In the genomic region with DNA sequence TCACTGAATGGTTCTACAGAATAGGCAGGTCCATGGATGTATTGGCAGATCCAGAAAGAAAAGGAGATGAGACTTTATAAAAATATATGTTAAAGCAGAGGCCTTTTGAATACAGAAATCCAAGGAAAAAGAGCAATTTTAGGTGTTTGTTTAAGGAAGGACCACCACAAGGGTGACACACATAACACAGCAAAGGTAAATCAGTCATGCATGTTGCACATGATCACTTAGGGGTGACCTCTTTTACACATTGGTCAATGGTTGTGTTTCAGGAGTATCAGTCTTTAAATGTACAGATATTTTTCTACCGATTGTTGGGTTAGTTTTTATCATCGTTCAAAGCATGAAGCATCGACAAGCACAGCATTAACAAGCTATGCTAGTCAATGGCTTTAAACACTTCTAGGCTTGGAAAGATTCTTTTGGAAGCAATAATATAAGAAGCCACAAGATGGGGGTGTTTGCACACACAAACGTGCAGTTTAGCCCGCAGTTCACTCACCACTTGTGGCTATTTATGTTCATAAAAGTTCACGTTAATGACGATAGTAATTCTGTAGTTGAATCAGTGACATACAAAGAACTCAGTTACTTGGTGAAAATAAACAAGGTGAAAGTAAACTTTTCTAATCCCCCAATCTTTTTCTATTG, we compare ENCODE assay signal across 10 mouse cellular contexts. TPM values are rescaled to one million over a fixed set of nuclear protein-coding genes. Genes with fewer than 3 reads are reported as not detected.
DNase-seq lines count a peak whose midpoint lies in the region; ATAC-seq and TF ChIP-seq lines count a peak whose summit lies in the region.
"Had no signal": no experiment of that assay in that cellular context is flagged by ENCODE, and none has a peak within 500 bp of the region (broad histone marks: within the 10 kb centered on the region; RNA-seq: fewer than 3 reads in every experiment).

No protein-coding gene starts in this region.

- no peaks in the 10 kb centered on the region for H3K36me3 ChIP-seq in kidney, embryonic 15.5 days
- H3K36me3 ChIP-seq in embryonic facial prominence, embryonic 10.5 days (replicated peaks) = no peaks in the 10 kb centered on the region
- no peaks in the 10 kb centered on the region for H3K36me3 ChIP-seq in limb, embryonic 14.5 days (ENCODE audit: control insufficient read depth, insufficient read depth, low read length)
- H3K36me3 ChIP-seq: limb, embryonic 15.5 days had no signal

- peak; percentile 2 for DNase-seq in kidney, postnatal 14 days
- DNase-seq in Muller cell, postnatal 12 days (ENCODE audit: inconsistent ontology term) = peak; percentile 36
- peak; percentile 9 for DNase-seq in embryonic facial prominence, embryonic 10.5 days (ENCODE audit: low spot score)
- peak; percentile 30 for DNase-seq in limb, embryonic 14.5 days (ENCODE audit: low spot score)
- no peak for DNase-seq in ovary, postnatal 10 days (ENCODE audit: low spot score)
- DNase-seq: gastrocnemius, postnatal 36 days had no signal

- TF ChIP-seq POLR2A in limb, embryonic 14.5 days (IDR thresholded peaks at IDR 0.05; ENCODE audit: borderline replicate concordance, extremely low read depth, insufficient read depth, insufficient read length) = no peak

- H3K9ac ChIP-seq in kidney, embryonic 15.5 days = no peak overlapping the region
- no peak overlapping the region for H3K9ac ChIP-seq in limb, embryonic 14.5 days (ENCODE audit: low read depth, low read length, severe bottlenecking)
- H3K9ac ChIP-seq: limb, embryonic 15.5 days had no signal

- H3K4me2 ChIP-seq in kidney, embryonic 15.5 days = no peak overlapping the region
- H3K4me2 ChIP-seq in limb, embryonic 14.5 days (replicated peaks; ENCODE audit: low read depth, low read length, severe bottlenecking) = no peak overlapping the region
- H3K4me2 ChIP-seq: limb, embryonic 15.5 days had no signal

- no peaks in the 10 kb centered on the region for H3K4me1 ChIP-seq in kidney, embryonic 15.5 days
- H3K4me1 ChIP-seq in embryonic facial prominence, embryonic 10.5 days = peaks cover 3% of the 10 kb centered on the region; the same call in 1 of the 2 replicates
- no peaks in the 10 kb centered on the region for H3K4me1 ChIP-seq in limb, embryonic 14.5 days (ENCODE audit: control insufficient read depth, insufficient read depth, low read length)
- H3K4me1 ChIP-seq: limb, embryonic 15.5 days had no signal

- H3K27ac ChIP-seq in kidney, embryonic 15.5 days = no peak overlapping the region
- no peak overlapping the region for H3K27ac ChIP-seq in embryonic facial prominence, embryonic 10.5 days (replicated peaks)
- H3K27ac ChIP-seq in limb, embryonic 14.5 days (replicated peaks; ENCODE audit: low read depth, low read length) = no peak overlapping the region
- H3K27ac ChIP-seq: limb, embryonic 15.5 days had no signal

- H3K27me3 ChIP-seq in kidney, embryonic 15.5 days = no peaks in the 10 kb centered on the region
- no peaks in the 10 kb centered on the region for H3K27me3 ChIP-seq in embryonic facial prominence, embryonic 10.5 days (replicated peaks; ENCODE audit: low read depth, poor library complexity, severe bottlenecking)
- H3K27me3 ChIP-seq in limb, embryonic 14.5 days (ENCODE audit: control insufficient read depth, insufficient read depth, low read length) = no peaks in the 10 kb centered on the region
- H3K27me3 ChIP-seq: limb, embryonic 15.5 days had no signal

- WGBS in kidney, embryonic 15.5 days = 36% methylated on average over 7 of the region's 7 CpGs
- 44% methylated on average over 7 of the region's 7 CpGs for WGBS in embryonic facial prominence, embryonic 10.5 days
- 39% methylated on average over 7 of the region's 7 CpGs for WGBS in limb, embryonic 14.5 days

- H3K4me3 ChIP-seq in kidney, embryonic 15.5 days (replicated peaks) = no peak overlapping the region
- H3K4me3 ChIP-seq in embryonic facial prominence, embryonic 10.5 days = no peak overlapping the region
- H3K4me3 ChIP-seq in limb, embryonic 14.5 days (replicated peaks; ENCODE audit: low read length) = no peak overlapping the region
- H3K4me3 ChIP-seq: limb, embryonic 15.5 days had no signal

- no peaks in the 10 kb centered on the region for H3K9me3 ChIP-seq in kidney, embryonic 15.5 days (replicated peaks)
- no peaks in the 10 kb centered on the region for H3K9me3 ChIP-seq in embryonic facial prominence, embryonic 10.5 days
- H3K9me3 ChIP-seq in limb, embryonic 14.5 days (ENCODE audit: control insufficient read depth, low read length) = no peaks in the 10 kb centered on the region
- H3K9me3 ChIP-seq: limb, embryonic 15.5 days had no signal

- no peak for ATAC-seq in kidney, embryonic 15.5 days (replicated peaks; ENCODE audit: low FRiP score)
- no peak for ATAC-seq in limb, embryonic 14.5 days (ENCODE audit: low FRiP score, low read depth)
- no peak for ATAC-seq in granulocyte monocyte progenitor cell, adult 5-6 weeks (replicated peaks; ENCODE audit: poor library complexity, severe bottlenecking)
- no peak for ATAC-seq in inflammation-experienced regulatory T-cells, adult 6 months

RNA-seq across cellular contexts. Expression of a gene that starts 38.4 kb away (rescaled TPM):
- polyA plus RNA-seq in kidney, embryonic 15.5 days (2015; fragmentation: Nextera tagmentation; extraction: Ambion mirVana) = not detected in 2 replicates
- not detected in 2 replicates for polyA plus RNA-seq in embryonic facial prominence, embryonic 10.5 days (2016; fragmentation: Nextera tagmentation; extraction: Ambion mirVana)
- 0.35 and 1.2 TPM in 2 replicates for polyA plus RNA-seq in limb, embryonic 14.5 days (2012; rRNA removed)
- polyA plus RNA-seq in limb, embryonic 14.5 days (2014; fragmentation: Nextera tagmentation; extraction: Ambion mirVana) = not detected in 2 replicates
- total RNA-seq in granulocyte monocyte progenitor cell, adult 5-6 weeks (2014; fragmentation: Nextera tagmentation) = not detected in 2 replicates
- total RNA-seq in granulocyte monocyte progenitor cell, adult 5-6 weeks (2017) = not detected in 2 replicates
- not detected for polyA plus RNA-seq in inflammation-experienced regulatory T-cells, adult 6 months (2017; shearing (Covaris generic))
- total RNA-seq: gastrocnemius, postnatal 36 days had no signal
- polyA plus RNA-seq: limb, embryonic 15.5 days had no signal

RNA-seq across cellular contexts. Expression of a gene that starts 46.6 kb away (rescaled TPM):
- polyA plus RNA-seq in kidney, embryonic 15.5 days (2015; fragmentation: Nextera tagmentation; extraction: Ambion mirVana) = not detected in 2 replicates
- polyA plus RNA-seq in embryonic facial prominence, embryonic 10.5 days (2016; fragmentation: Nextera tagmentation; extraction: Ambion mirVana) = not detected in 2 replicates
- polyA plus RNA-seq in limb, embryonic 14.5 days (2012; rRNA removed) = not detected in 2 replicates
- not detected in 2 replicates for polyA plus RNA-seq in limb, embryonic 14.5 days (2014; fragmentation: Nextera tagmentation; extraction: Ambion mirVana)
- not detected in 2 replicates for total RNA-seq in granulocyte monocyte progenitor cell, adult 5-6 weeks (2014; fragmentation: Nextera tagmentation)
- total RNA-seq in granulocyte monocyte progenitor cell, adult 5-6 weeks (2017) = not detected in 2 replicates
- not detected for polyA plus RNA-seq in inflammation-experienced regulatory T-cells, adult 6 months (2017; shearing (Covaris generic))
- total RNA-seq: gastrocnemius, postnatal 36 days had no signal
- polyA plus RNA-seq: limb, embryonic 15.5 days had no signal

RNA-seq across cellular contexts. Expression of a gene that starts 48.5 kb away (rescaled TPM):
- polyA plus RNA-seq in kidney, embryonic 15.5 days (2015; fragmentation: Nextera tagmentation; extraction: Ambion mirVana) = not detected in 2 replicates
- polyA plus RNA-seq in embryonic facial prominence, embryonic 10.5 days (2016; fragmentation: Nextera tagmentation; extraction: Ambion mirVana) = not detected in 2 replicates
- polyA plus RNA-seq in limb, embryonic 14.5 days (2012; rRNA removed) = 0.09 TPM in 1 of 2 replicates, not detected in the other
- not detected in 2 replicates for polyA plus RNA-seq in limb, embryonic 14.5 days (2014; fragmentation: Nextera tagmentation; extraction: Ambion mirVana)
- total RNA-seq in granulocyte monocyte progenitor cell, adult 5-6 weeks (2014; fragmentation: Nextera tagmentation) = not detected in 2 replicates
- total RNA-seq in granulocyte monocyte progenitor cell, adult 5-6 weeks (2017) = not detected in 2 replicates
- not detected for polyA plus RNA-seq in inflammation-experienced regulatory T-cells, adult 6 months (2017; shearing (Covaris generic))
- total RNA-seq: gastrocnemius, postnatal 36 days had no signal
- polyA plus RNA-seq: limb, embryonic 15.5 days had no signal
